Mouse (Mus musculus): ENCODE results near the gene Morn5. TPM values are rescaled to one million over a fixed set of nuclear protein-coding genes. Genes with fewer than 3 reads are reported as not detected.

The Morn5 gene
- total and polyA plus RNA-seq, 3 experiments: 0.81 to 1.3 TPM; not detected in 1

DNA sequence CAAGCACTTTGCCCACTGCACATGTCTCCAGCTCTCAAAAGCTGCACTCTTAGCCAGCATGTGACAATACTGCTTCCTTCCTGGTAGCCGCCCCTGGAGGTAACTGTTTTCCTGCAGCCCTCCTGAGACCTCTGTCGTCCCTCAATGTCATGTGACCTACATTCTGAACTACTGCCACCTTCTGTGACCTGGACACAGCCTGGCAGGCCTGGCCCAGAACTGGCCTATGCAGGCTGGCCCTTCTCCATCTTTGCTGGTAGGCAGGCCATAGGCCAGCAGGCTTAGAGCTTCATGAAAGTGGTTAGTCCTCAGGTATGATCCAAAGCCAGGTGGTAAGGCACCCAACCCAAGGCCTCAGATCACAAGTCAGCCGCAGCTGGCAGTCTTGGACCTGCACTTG is 24.5 kb downstream of the Morn5 start:
- no peaks in the 10 kb centered on the region for H3K36me3 ChIP-seq (ENCODE audit: control insufficient read depth in 1 of 2, insufficient read depth in 2 of 2, low read length in 2 of 2)
- no peaks in the 10 kb centered on the region for H3K79me2 ChIP-seq (ENCODE audit: control insufficient read depth, insufficient read depth, low read length, poor library complexity)
- DNase-seq (ENCODE audit: low read depth, low spot score): no peak
- no peaks in the 10 kb centered on the region for H3K4me1 ChIP-seq (ENCODE audit: control insufficient read depth in 1 of 2, insufficient read depth in 2 of 2, low read length in 2 of 2)
- no peak for TF ChIP-seq ELF1 (IDR thresholded peaks at IDR 0.05; ENCODE audit: low read depth, low read length)
- no peak for TF ChIP-seq CHD2 (IDR thresholded peaks at IDR 0.05; ENCODE audit: low read length)
- no peaks in the 10 kb centered on the region for H3K27me3 ChIP-seq (ENCODE audit: control insufficient read depth in 1 of 2, insufficient read depth in 2 of 2, low read length in 2 of 2)
- H3K27ac ChIP-seq (ENCODE audit: control insufficient read depth, low read depth, low read length): no peak overlapping the region
- no peaks in the 10 kb centered on the region for H3K9me3 ChIP-seq (replicated peaks; ENCODE audit: insufficient read depth, low read length)
- H3K4me3 ChIP-seq (ENCODE audit: control insufficient read depth in 1 of 2, insufficient read depth in 1 of 2, low read depth in 2 of 2, low read length in 2 of 2): no peak overlapping the region
- H3K9ac ChIP-seq (ENCODE audit: control insufficient read depth, low read depth, low read length, poor library complexity, severe bottlenecking): no peak overlapping the region

DNA sequence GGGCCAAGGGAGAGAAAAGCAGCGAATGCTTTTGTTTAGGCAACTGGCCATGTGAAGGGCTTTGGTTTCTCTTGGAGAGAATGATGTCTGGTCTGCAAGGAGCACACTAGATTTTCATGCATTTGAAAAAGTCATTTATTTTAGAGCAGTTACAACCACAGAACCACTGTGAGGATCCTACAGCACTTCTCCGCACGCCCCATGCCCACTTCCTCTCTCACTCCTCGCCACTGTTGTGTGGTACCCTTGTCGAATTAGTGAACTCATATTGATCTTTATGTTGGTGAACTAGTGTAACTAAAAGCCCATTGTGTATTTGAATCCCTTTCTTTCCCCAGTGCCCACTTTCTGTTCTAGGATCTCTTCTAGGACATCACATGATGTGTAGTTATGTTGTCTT is 26.0 kb downstream of the Morn5 start:
- H3K36me3 ChIP-seq (ENCODE audit: control insufficient read depth in 1 of 2, insufficient read depth in 2 of 2, low read length in 2 of 2): no peaks in the 10 kb centered on the region
- H3K4me3 ChIP-seq (ENCODE audit: control insufficient read depth in 1 of 2, insufficient read depth in 1 of 2, low read depth in 2 of 2, low read length in 2 of 2): no peak overlapping the region
- TF ChIP-seq GATA1 (IDR thresholded peaks at IDR 0.05; ENCODE audit: low read depth, low read length): no peak
- TF ChIP-seq POLR2AphosphoS2 (IDR thresholded peaks at IDR 0.05; ENCODE audit: low read length): no peak
- TF ChIP-seq CHD1 (IDR thresholded peaks at IDR 0.05; ENCODE audit: low read depth, low read length): no peak
- TF ChIP-seq MYB (IDR thresholded peaks at IDR 0.05; ENCODE audit: low read depth, low read length): no peak
- TF ChIP-seq UBTF (IDR thresholded peaks at IDR 0.05; ENCODE audit: borderline replicate concordance, insufficient read depth, low read depth, low read length): no peak
- TF ChIP-seq MAFK (IDR thresholded peaks at IDR 0.05; ENCODE audit: borderline replicate concordance, low read depth, low read length): no peak
- TF ChIP-seq RCOR1 (IDR thresholded peaks at IDR 0.05; ENCODE audit: low read depth, low read length): no peak
- TF ChIP-seq USF1 (IDR thresholded peaks at IDR 0.05; ENCODE audit: low read depth, low read length): no peak
- no peak for TF ChIP-seq BHLHE40 (IDR thresholded peaks at IDR 0.05; ENCODE audit: borderline replicate concordance, low read depth, low read length)
- H3K79me2 ChIP-seq (ENCODE audit: control insufficient read depth, insufficient read depth, low read length, poor library complexity): no peaks in the 10 kb centered on the region
- H3K4me1 ChIP-seq (ENCODE audit: control insufficient read depth in 1 of 2, insufficient read depth in 2 of 2, low read length in 2 of 2): no peaks in the 10 kb centered on the region
- no peaks in the 10 kb centered on the region for H3K27me3 ChIP-seq (ENCODE audit: control insufficient read depth in 1 of 2, insufficient read depth in 2 of 2, low read length in 2 of 2)
- DNase-seq (ENCODE audit: low read depth, low spot score): no peak
- no peak overlapping the region for H3K9ac ChIP-seq (ENCODE audit: control insufficient read depth, low read depth, low read length, poor library complexity, severe bottlenecking)
- no peaks in the 10 kb centered on the region for H3K9me3 ChIP-seq (replicated peaks; ENCODE audit: insufficient read depth, low read length)
- no peak overlapping the region for H3K27ac ChIP-seq (ENCODE audit: control insufficient read depth, low read depth, low read length)

DNA sequence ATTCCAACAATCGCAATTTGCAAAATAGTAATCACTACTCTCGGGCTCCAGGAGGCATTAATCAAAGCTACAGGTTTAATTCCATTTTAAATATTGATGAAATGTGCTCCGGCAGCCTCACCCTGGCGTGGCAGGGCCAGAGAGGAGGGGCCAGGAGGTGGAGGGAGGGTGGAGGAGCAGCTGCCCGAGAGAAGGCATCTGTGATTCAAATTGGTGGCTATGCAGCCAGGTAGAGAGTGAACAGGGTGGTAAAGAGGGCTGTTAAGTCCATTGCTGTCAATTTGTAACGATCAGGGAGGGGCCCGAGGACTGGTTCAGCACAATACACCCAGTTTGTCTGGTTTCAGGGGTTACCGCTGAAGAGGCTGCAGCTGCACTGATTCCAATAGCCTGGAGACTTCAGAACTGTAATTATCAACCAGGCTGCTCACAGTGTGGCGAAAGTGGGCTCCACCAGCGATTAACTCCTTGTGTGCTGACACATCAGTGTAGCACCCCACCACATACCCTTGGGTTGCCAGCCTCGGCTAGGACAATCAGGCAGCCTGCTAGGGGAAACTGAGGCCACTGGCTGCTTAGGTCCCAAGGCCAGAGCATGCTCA is 28.0 kb downstream of the Morn5 start:
- no peak overlapping the region for H3K9ac ChIP-seq (ENCODE audit: control insufficient read depth, low read depth, low read length, poor library complexity, severe bottlenecking)
- no peaks in the 10 kb centered on the region for H3K36me3 ChIP-seq (ENCODE audit: control insufficient read depth in 1 of 2, insufficient read depth in 2 of 2, low read length in 2 of 2)
- no peak for TF ChIP-seq MAZ (IDR thresholded peaks at IDR 0.05; ENCODE audit: low read depth, low read length)
- no peak for TF ChIP-seq TBP (IDR thresholded peaks at IDR 0.05; ENCODE audit: low read depth, low read length)
- TF ChIP-seq ETS1 (IDR thresholded peaks at IDR 0.05; ENCODE audit: low read depth, low read length): no peak
- TF ChIP-seq GATA1 (IDR thresholded peaks at IDR 0.05; ENCODE audit: low read depth, low read length): no peak
- no peak for TF ChIP-seq GABPA (IDR thresholded peaks at IDR 0.05; ENCODE audit: low read depth, low read length)
- no peak for TF ChIP-seq MXI1 (IDR thresholded peaks at IDR 0.05; ENCODE audit: low read depth, low read length)
- no peak for TF ChIP-seq NELFE (IDR thresholded peaks at IDR 0.05; ENCODE audit: low read depth, low read length)
- no peaks in the 10 kb centered on the region for H3K79me2 ChIP-seq (ENCODE audit: control insufficient read depth, insufficient read depth, low read length, poor library complexity)
- H3K4me3 ChIP-seq (ENCODE audit: control insufficient read depth in 1 of 2, insufficient read depth in 1 of 2, low read depth in 2 of 2, low read length in 2 of 2): no peak overlapping the region
- no peaks in the 10 kb centered on the region for H3K9me3 ChIP-seq (replicated peaks; ENCODE audit: insufficient read depth, low read length)
- no peaks in the 10 kb centered on the region for H3K4me1 ChIP-seq (ENCODE audit: control insufficient read depth in 1 of 2, insufficient read depth in 2 of 2, low read length in 2 of 2)
- no peak for DNase-seq (ENCODE audit: low read depth, low spot score)
- H3K27me3 ChIP-seq (ENCODE audit: control insufficient read depth in 1 of 2, insufficient read depth in 2 of 2, low read length in 2 of 2): no peaks in the 10 kb centered on the region
- H3K27ac ChIP-seq (ENCODE audit: control insufficient read depth, low read depth, low read length): no peak overlapping the region
